Mouse (Mus musculus) embryonic fibroblast, embryonic 13.5 days (primary cell): ENCODE data around the gene Lin7c.

ENCODE experiments used
- CTCF ChIP-seq: IDR thresholded peaks from 2 replicates; pipeline ENCODE4 v1.5.1; 2011; ENCODE audit warnings: mild to moderate bottlenecking, control low read depth, low read length, moderate library complexity, borderline replicate concordance; ENCODE audit not compliant: insufficient read depth
- POLR2A ChIP-seq: IDR thresholded peaks from 2 replicates; pipeline ENCODE4 v1.6.1; 2011; ENCODE audit warnings: low read depth, mild to moderate bottlenecking, control low read depth, low read length, moderate library complexity

DNA sequence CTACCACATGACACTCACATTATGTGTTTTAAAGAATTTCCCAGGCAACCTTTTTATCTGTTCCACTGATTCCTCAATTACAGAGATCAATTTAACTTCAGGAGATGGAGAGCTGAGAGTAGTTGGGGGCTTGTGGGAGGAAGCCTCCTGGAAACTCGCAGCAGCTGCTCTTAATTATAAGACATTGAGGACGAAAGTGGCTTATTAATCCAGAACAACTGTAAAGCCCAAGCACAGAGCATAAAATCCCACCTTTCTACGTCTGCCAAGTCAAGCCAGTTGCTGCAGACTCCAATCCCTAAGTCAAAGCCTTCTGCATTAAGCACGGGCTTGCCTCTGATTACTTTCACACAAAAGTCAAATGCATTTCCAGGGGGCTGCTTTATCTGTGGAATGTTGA lies 44.3 kb upstream of the Lin7c start:
- TF ChIP-seq POLR2A (no peak), CTCF (no peak)
